Mouse (Mus musculus): ENCODE results near the gene Sema4g. TPM values are rescaled to one million over a fixed set of nuclear protein-coding genes. Genes with fewer than 3 reads are reported as not detected.
A peak's percentile ranks its signal among the peaks of the same experiment; 100 is the strongest.

The Sema4g gene
- total and polyA plus RNA-seq, 2 experiments from 2014 or later: 0.14 to 1.1 TPM

GRCm38 (mm10) chr19:45014981-45015402 lies 26.1 kb downstream of the Sema4g start:
- no peaks in the 10 kb centered on the region for H3K9me3 ChIP-seq (replicated peaks; ENCODE audit: control insufficient read depth, low read length)
- H3K4me2 ChIP-seq (ENCODE audit: low read depth, low read length): peak overlapping the region; percentile 91
- peak overlapping the region; percentile 73 for H3K4me3 ChIP-seq (ENCODE audit: low read depth, low read length)
- peak overlapping the region; percentile 94 for H3K9ac ChIP-seq (replicated peaks; ENCODE audit: low read depth, low read length)
- DNase-seq (ENCODE audit: low spot score): peak; percentile 47
- TF ChIP-seq EP300 (IDR thresholded peaks at IDR 0.05; ENCODE audit: low read depth): no peak
- no peak for TF ChIP-seq CTCF (IDR thresholded peaks at IDR 0.05; ENCODE audit: low read depth)
- WGBS: under 1% methylated on average over 25 of the region's 25 CpGs
- no peaks in the 10 kb centered on the region for H3K27me3 ChIP-seq (ENCODE audit: control insufficient read depth, insufficient read depth, low read length)
- ATAC-seq (ENCODE audit: insufficient read depth, low read depth): peak; percentile 3; the same call in 1 of the 2 replicates
- H3K4me1 ChIP-seq (ENCODE audit: control insufficient read depth, insufficient read depth): peaks cover 9% of the 10 kb centered on the region
- peak overlapping the region; percentile 97 for H3K27ac ChIP-seq (ENCODE audit: low read depth)
- peaks cover 24% of the 10 kb centered on the region for H3K36me3 ChIP-seq (replicated peaks; ENCODE audit: control insufficient read depth, insufficient read depth, low read length)

DNA sequence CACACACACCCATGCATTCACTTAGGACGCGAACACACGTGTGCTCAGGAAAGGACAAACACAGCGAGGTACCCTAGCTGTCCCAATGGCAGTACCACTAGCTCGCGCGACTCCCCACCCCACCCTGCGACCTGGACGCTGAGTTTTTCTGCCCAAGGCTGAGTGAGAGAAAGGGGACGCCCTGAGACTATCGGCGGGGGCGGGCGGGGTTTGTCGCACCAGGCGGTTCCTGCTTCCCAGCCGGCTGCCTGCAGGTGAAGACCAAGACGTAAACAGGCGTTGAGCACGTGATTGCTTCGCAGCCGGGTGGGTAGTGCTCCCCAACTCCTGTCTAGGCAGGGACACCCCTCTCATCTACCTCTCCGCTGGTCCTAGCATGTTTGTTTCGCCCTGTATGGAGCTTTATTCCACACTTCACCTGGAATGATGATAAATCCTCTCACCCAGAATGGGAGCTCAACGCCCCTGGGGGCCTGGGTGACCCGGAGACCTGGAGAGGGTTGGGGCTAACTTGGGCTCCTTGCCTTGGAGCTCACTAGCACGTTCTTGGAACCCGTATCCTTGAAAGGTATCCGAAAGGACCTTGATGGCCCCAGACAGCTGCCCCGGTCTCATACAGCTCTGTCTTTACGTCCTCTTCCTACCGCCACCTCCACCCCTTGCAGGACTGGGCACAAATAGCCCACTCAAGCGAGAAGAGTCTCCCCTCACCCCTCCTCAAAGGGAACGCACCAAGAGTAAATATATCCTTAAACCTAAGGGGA lies 26.8 kb downstream of the Sema4g start:
- WGBS: under 1% methylated on average over 34 of the region's 34 CpGs
- DNase-seq (ENCODE audit: low spot score): peak; percentile 45
- peak overlapping the region; percentile 91 for H3K4me2 ChIP-seq (ENCODE audit: low read depth, low read length)
- H3K4me3 ChIP-seq (ENCODE audit: low read depth, low read length): peak overlapping the region; percentile 73
- TF ChIP-seq CTCF (IDR thresholded peaks at IDR 0.05; ENCODE audit: low read depth): no peak
- no peak for TF ChIP-seq EP300 (IDR thresholded peaks at IDR 0.05; ENCODE audit: low read depth)
- H3K27me3 ChIP-seq (ENCODE audit: control insufficient read depth, insufficient read depth, low read length): no peaks in the 10 kb centered on the region
- peaks cover 15% of the 10 kb centered on the region for H3K4me1 ChIP-seq (ENCODE audit: control insufficient read depth, insufficient read depth)
- no peak for ATAC-seq (ENCODE audit: insufficient read depth, low read depth)
- H3K9me3 ChIP-seq (replicated peaks; ENCODE audit: control insufficient read depth, low read length): no peaks in the 10 kb centered on the region
- H3K27ac ChIP-seq (ENCODE audit: low read depth): peak overlapping the region; percentile 97
- H3K9ac ChIP-seq (replicated peaks; ENCODE audit: low read depth, low read length): peak overlapping the region; percentile 94
- peaks cover 17% of the 10 kb centered on the region for H3K36me3 ChIP-seq (replicated peaks; ENCODE audit: control insufficient read depth, insufficient read depth, low read length)

GRCm38 (mm10) chr19:45016341-45017215 lies 27.7 kb downstream of the Sema4g start:
- H3K9ac ChIP-seq (replicated peaks; ENCODE audit: low read depth, low read length): peak overlapping the region; percentile 94
- no peak for TF ChIP-seq EP300 (IDR thresholded peaks at IDR 0.05; ENCODE audit: low read depth)
- TF ChIP-seq CTCF (IDR thresholded peaks at IDR 0.05; ENCODE audit: low read depth): no peak

GRCm38 (mm10) chr19:45017216-45017771 lies 28.4 kb downstream of the Sema4g start:
- TF ChIP-seq EP300 (IDR thresholded peaks at IDR 0.05; ENCODE audit: low read depth) (0 out of 2 replicates have a peak, but pooled peaks have one; percentile 25), CTCF (IDR thresholded peaks at IDR 0.05; ENCODE audit: low read depth) (peak; percentile 33)
- H3K4me1 ChIP-seq (ENCODE audit: control insufficient read depth, insufficient read depth): peaks cover 26% of the 10 kb centered on the region
- no peaks in the 10 kb centered on the region for H3K9me3 ChIP-seq (replicated peaks; ENCODE audit: control insufficient read depth, low read length)
- H3K36me3 ChIP-seq (replicated peaks; ENCODE audit: control insufficient read depth, insufficient read depth, low read length): peaks cover 2% of the 10 kb centered on the region; the same call in 1 of the 2 replicates
- ATAC-seq (ENCODE audit: insufficient read depth, low read depth) (peak; percentile 56), DNase-seq (ENCODE audit: low spot score) (peak; percentile 89)
- no peaks in the 10 kb centered on the region for H3K27me3 ChIP-seq (ENCODE audit: control insufficient read depth, insufficient read depth, low read length)
- peak overlapping the region; percentile 73 for H3K4me3 ChIP-seq (ENCODE audit: low read depth, low read length)
- H3K27ac ChIP-seq (ENCODE audit: low read depth): peak overlapping the region; percentile 97
- H3K9ac ChIP-seq (replicated peaks; ENCODE audit: low read depth, low read length): peak overlapping the region; percentile 94
- peak overlapping the region; percentile 91 for H3K4me2 ChIP-seq (ENCODE audit: low read depth, low read length)
- WGBS: 0% methylated on average over 25 of the region's 27 CpGs

More at GRCm38 (mm10) chr19:45016341-45017215, 27.7 kb downstream of the Sema4g start:
- Histone ChIP-seq H3K27me3 (ENCODE audit: control insufficient read depth, insufficient read depth, low read length) (no peaks in the 10 kb centered on the region), H3K27ac (ENCODE audit: low read depth) (peak overlapping the region; percentile 97), H3K4me2 (ENCODE audit: low read depth, low read length) (peak overlapping the region; percentile 91), H3K4me3 (ENCODE audit: low read depth, low read length) (peak overlapping the region; percentile 73), H3K4me1 (ENCODE audit: control insufficient read depth, insufficient read depth) (peaks cover 24% of the 10 kb centered on the region), H3K9me3 (replicated peaks; ENCODE audit: control insufficient read depth, low read length) (no peaks in the 10 kb centered on the region), H3K36me3 (replicated peaks; ENCODE audit: control insufficient read depth, insufficient read depth, low read length) (peaks cover 9% of the 10 kb centered on the region; the same call in 1 of the 2 replicates)
- ATAC-seq (ENCODE audit: insufficient read depth, low read depth) (peak; percentile 47), DNase-seq (ENCODE audit: low spot score) (peak; percentile 89)
- WGBS: under 1% methylated on average over 17 of the region's 18 CpGs

DNA sequence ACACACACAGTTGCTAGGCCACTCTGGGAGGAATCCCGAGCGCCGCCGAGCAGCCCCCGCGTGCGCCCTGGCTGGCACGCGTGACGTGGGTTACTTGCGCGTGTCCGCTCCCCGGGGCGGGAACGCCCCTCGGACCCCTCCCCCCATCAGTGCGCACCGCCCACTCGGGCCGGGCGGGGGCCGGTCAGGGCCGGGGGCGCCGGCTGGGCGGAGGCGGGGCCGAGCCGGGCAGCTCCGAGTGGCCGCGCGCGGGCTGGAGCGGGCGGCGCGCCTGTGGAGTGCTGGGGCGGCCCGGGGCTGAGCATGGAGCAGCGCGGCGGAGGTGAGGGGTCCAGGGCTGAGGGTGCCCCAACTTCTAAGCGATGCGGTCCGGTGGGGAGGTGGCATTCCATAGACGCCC lies 29.0 kb downstream of the Sema4g start:
- H3K4me1 ChIP-seq (ENCODE audit: control insufficient read depth, insufficient read depth): peaks cover 26% of the 10 kb centered on the region

More for the DNA sequence above, 29.0 kb downstream of the Sema4g start:
- DNase-seq (ENCODE audit: low spot score) (peak; percentile 78), ATAC-seq (ENCODE audit: insufficient read depth, low read depth) (peak; percentile 77)
- H3K27ac ChIP-seq (ENCODE audit: low read depth): peak overlapping the region; percentile 97
- H3K4me3 ChIP-seq (ENCODE audit: low read depth, low read length): peak overlapping the region; percentile 73
- H3K27me3 ChIP-seq (ENCODE audit: control insufficient read depth, insufficient read depth, low read length): no peaks in the 10 kb centered on the region
- no peaks in the 10 kb centered on the region for H3K9me3 ChIP-seq (replicated peaks; ENCODE audit: control insufficient read depth, low read length)
- WGBS: 1% methylated on average over 42 of the region's 48 CpGs
- H3K36me3 ChIP-seq (replicated peaks; ENCODE audit: control insufficient read depth, insufficient read depth, low read length): peaks cover 6% of the 10 kb centered on the region; the same call in 1 of the 2 replicates
- TF ChIP-seq EP300 (IDR thresholded peaks at IDR 0.05; ENCODE audit: low read depth) (no peak), CTCF (IDR thresholded peaks at IDR 0.05; ENCODE audit: low read depth) (no peak)
- H3K9ac ChIP-seq (replicated peaks; ENCODE audit: low read depth, low read length): peak overlapping the region; percentile 94
- H3K4me2 ChIP-seq (ENCODE audit: low read depth, low read length): peak overlapping the region; percentile 91

All from heart, postnatal 0 days (tissue).